Mouse (Mus musculus) hindbrain, embryonic 14.5 days (tissue): ENCODE measurements at regions not wholly inside any gene's neighbourhood (a gene's known extent, or its start where the extent isn't known, plus 50 kb on each side); places are given as distances from the start of the nearest gene placed in this dataset.
"Not testable (repeated sequence)": the region's sequence is repeated elsewhere in the genome, so short reads cannot be mapped to it uniquely, and the experiment has no call there.

Source experiments
- ATAC-seq: fragments of 200-750 bp; cut with Nextera tagmentation; 2 replicates; pipeline ENCODE4 v1.8.0; 2017; ENCODE audit warnings: moderate number of reproducible peaks, mild to moderate bottlenecking, moderate TSS enrichment, moderate library complexity; ENCODE audit not compliant: low FRiP score
- DNase-seq: peaks from one replicate; pipeline ENCODE4 v3.0.0-alpha.2; 2015; ENCODE audit warnings: low spot score
- H3K27ac ChIP-seq: fragments of 300-500 bp; sonication (generic); 2 replicates; pipeline ENCODE4 v1.5.1; 2014; ENCODE audit warnings: mild to moderate bottlenecking, moderate library complexity
- H3K27me3 ChIP-seq: fragments of 300-500 bp; sonication (generic); 2 replicates; pipeline ENCODE4 v1.6.1; 2014; ENCODE audit warnings: mild to moderate bottlenecking, low read length, mixed read lengths; ENCODE audit not compliant: control insufficient read depth, insufficient read depth
- H3K36me3 ChIP-seq: fragments of 300-500 bp; sonication (generic); replicated peaks from 2 replicates; pipeline ENCODE4 v1.6.1; 2014; ENCODE audit not compliant: control insufficient read depth, insufficient read depth
- H3K4me1 ChIP-seq: fragments of 300-500 bp; sonication (generic); replicated peaks from 2 replicates; pipeline ENCODE4 v1.6.1; 2014; ENCODE audit warnings: antibody characterized with exemption, low read length, mixed read lengths; ENCODE audit not compliant: control insufficient read depth, insufficient read depth
- H3K4me2 ChIP-seq: fragments of 300-500 bp; sonication (generic); replicated peaks from 2 replicates; pipeline ENCODE4 v1.6.1; 2014; ENCODE audit warnings: mild to moderate bottlenecking, moderate library complexity
- H3K4me3 ChIP-seq: fragments of 300-500 bp; sonication (generic); replicated peaks from 2 replicates; pipeline ENCODE4 v1.5.1; 2014; ENCODE audit warnings: mild to moderate bottlenecking, low read length
- H3K9ac ChIP-seq: fragments of 300-500 bp; sonication (generic); 2 replicates; pipeline ENCODE4 v1.6.1; 2014
- H3K9me3 ChIP-seq: fragments of 300-500 bp; sonication (generic); 2 replicates; pipeline ENCODE4 v1.6.1; 2016; ENCODE audit warnings: low read length; ENCODE audit not compliant: control insufficient read depth
- WGBS: fragments of 180-500 bp; shearing (Covaris S2); extraction: QIAGEN DNeasy Blood & Tissue Kit; methylation state at CpG from one replicate; pipeline ENCODE4 v1.1.7; 2014; 5-methylcytosine and 5-hydroxymethylcytosine counted together

DNA sequence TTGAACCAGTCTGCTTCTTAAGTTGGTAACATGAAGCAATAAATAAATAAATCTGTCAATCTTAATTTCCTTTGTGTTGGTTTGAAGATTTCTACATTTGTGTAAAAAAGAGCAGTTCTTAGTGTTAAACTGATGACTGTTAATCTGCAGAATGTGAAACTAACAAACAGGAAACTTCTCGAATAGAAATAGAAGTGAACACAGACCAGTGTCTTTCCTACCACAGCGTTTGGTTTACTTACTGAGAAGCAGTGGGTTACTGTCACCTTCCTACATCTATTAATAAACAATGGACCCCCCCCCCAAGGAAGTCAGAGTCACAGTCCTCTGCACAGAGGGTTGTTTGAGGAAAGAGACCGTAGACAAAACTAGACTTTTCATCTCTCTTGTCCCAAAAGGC is 209.0 kb upstream of the Btg1 start:
- 84% methylated on average over 3 of the region's 3 CpGs for WGBS
- H3K4me1 ChIP-seq: no peaks in the 10 kb centered on the region
- H3K27me3 ChIP-seq: no peaks in the 10 kb centered on the region
- no peak overlapping the region for H3K27ac ChIP-seq
- ATAC-seq: no peak
- no peak overlapping the region for H3K9ac ChIP-seq
- no peak overlapping the region for H3K4me3 ChIP-seq
- no peaks in the 10 kb centered on the region for H3K36me3 ChIP-seq
- no peak overlapping the region for H3K4me2 ChIP-seq
- DNase-seq: no peak
- H3K9me3 ChIP-seq: no peaks in the 10 kb centered on the region

DNA sequence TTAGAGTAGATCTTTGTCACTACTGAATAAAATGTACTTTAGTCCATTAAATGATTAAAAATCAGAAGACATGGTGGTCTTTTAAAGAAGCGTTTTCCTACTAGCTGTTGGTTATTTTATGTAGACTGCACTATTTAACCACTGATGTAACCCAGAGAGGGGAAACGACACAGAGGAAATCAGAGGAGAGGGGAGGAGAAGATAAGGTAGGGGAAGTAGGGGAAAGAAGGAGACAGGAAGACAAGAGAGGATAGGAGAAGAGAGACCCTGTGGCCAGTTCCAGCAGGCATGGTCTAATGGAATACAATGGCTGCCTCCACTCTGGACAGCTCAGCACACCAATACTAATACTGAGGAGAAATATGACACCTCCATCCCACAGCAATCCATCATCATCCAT is 208.6 kb upstream of the Btg1 start:
- no peaks in the 10 kb centered on the region for H3K27me3 ChIP-seq
- 94% methylated on average over 2 of the region's 2 CpGs for WGBS
- ATAC-seq: no peak

DNA sequence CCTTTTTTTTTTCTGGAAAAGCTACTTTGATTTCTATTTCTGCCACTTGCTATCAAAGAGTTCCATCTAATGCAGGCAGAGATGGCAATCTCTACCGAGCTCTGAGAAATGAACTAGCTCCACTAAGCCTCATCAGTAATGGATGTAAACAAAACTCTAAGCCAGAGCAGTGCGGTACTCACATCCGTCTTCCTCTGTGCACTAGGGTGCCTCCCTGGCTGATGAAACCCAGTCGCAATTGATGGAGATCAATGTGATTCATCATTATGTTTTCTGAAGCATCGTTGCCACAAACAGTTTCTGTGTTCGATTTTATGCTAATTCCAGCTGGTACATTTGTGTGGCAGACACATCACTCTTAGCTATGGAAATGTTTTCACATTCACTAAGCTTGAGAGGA is 206.8 kb upstream of the Btg1 start:
- ATAC-seq (no peak), DNase-seq (no peak)

More for the DNA sequence above, 208.6 kb upstream of the Btg1 start:
- DNase-seq: no peak
- Histone ChIP-seq H3K36me3 (no peaks in the 10 kb centered on the region), H3K27ac (no peak overlapping the region), H3K9ac (no peak overlapping the region), H3K4me3 (no peak overlapping the region), H3K4me1 (no peaks in the 10 kb centered on the region), H3K9me3 (no peaks in the 10 kb centered on the region), H3K4me2 (no peak overlapping the region)

DNA sequence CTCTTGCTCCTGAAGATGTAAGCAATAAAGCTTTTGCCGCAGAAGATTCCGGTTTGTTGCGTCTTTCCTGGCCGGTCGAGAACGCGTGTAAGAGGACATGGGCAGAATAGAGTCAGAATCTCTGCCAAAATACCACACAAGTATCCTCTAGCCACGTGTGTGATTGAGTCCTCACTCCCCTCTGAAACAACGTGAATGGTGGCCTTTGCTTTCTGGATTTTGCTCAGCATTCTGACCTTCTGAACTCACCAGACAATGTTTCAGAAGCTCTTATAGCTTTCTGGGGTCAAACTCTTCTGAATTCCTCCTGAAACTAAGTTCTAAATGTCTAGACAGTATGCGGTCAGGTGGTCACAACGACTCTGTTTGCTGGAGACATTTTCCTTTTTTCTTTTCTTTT is 202.0 kb upstream of the Btg1 start:
- ATAC-seq (no peak), DNase-seq (no peak)
- 92% methylated on average over 11 of the region's 11 CpGs for WGBS

More for the DNA sequence above, 206.8 kb upstream of the Btg1 start:
- Histone ChIP-seq H3K27me3 (no peaks in the 10 kb centered on the region), H3K4me1 (no peaks in the 10 kb centered on the region), H3K9me3 (no peaks in the 10 kb centered on the region), H3K4me2 (no peak overlapping the region), H3K4me3 (no peak overlapping the region), H3K9ac (no peak overlapping the region), H3K36me3 (no peaks in the 10 kb centered on the region), H3K27ac (no peak overlapping the region)
- 59% methylated on average over 6 of the region's 6 CpGs for WGBS

DNA sequence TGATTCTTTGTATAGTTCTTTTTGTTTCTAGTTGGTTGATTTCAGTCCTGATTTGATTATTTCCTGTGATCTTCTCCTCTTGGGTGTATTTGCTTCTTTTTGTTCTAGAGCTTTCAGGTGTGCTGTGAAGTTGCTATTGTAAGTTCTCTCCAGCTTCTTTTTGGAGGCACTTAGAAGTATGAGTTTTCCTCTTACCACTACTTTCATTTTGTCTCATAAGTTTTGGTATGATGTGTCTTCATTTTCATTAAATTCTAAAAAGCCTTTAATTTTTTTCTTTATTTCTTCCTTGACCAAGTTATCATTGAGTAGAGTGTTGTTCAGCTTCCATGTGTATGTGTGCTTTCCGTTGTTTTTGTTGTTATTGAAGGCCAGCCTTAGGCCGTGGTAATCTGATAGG is 195.3 kb upstream of the Btg1 start:
- H3K36me3 ChIP-seq, H3K4me3 ChIP-seq, H3K4me2 ChIP-seq, DNase-seq, H3K9ac ChIP-seq, H3K4me1 ChIP-seq, H3K27me3 ChIP-seq, H3K27ac ChIP-seq, H3K9me3 ChIP-seq, ATAC-seq: not testable (repeated sequence)
- 95% methylated on average over 2 of the region's 2 CpGs for WGBS

More for the DNA sequence above, 202.0 kb upstream of the Btg1 start:
- Histone ChIP-seq H3K9me3 (no peaks in the 10 kb centered on the region), H3K4me2 (no peak overlapping the region), H3K4me1 (no peaks in the 10 kb centered on the region), H3K9ac (no peak overlapping the region), H3K36me3 (no peaks in the 10 kb centered on the region), H3K27ac (no peak overlapping the region), H3K4me3 (no peak overlapping the region), H3K27me3 (no peaks in the 10 kb centered on the region)

DNA sequence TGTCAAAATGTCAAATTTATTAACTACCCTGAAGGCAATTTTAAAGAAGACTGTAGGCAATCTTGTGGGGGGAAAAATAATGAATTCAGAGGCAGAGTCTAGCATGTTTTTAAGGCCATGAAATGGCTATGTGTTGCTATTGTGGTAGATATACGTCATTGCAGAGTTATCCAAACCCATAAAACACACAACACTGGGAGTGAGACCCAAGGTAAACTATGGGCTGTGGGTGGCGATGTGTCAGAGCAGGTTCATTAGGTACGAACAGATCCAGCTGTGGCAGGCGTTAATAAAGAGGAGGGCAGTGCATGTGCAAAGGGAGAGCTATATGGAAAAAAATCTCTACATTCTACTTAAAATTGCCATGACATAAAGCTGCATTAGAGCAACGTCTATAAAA is 189.4 kb upstream of the Btg1 start:
- no peak for ATAC-seq
- H3K36me3 ChIP-seq: no peaks in the 10 kb centered on the region
- H3K4me2 ChIP-seq: no peak overlapping the region
- H3K4me3 ChIP-seq: no peak overlapping the region
- 82% methylated on average over 5 of the region's 5 CpGs for WGBS
- H3K27me3 ChIP-seq: no peaks in the 10 kb centered on the region
- H3K4me1 ChIP-seq: no peaks in the 10 kb centered on the region
- no peaks in the 10 kb centered on the region for H3K9me3 ChIP-seq
- H3K27ac ChIP-seq: no peak overlapping the region
- DNase-seq: no peak
- H3K9ac ChIP-seq: no peak overlapping the region

DNA sequence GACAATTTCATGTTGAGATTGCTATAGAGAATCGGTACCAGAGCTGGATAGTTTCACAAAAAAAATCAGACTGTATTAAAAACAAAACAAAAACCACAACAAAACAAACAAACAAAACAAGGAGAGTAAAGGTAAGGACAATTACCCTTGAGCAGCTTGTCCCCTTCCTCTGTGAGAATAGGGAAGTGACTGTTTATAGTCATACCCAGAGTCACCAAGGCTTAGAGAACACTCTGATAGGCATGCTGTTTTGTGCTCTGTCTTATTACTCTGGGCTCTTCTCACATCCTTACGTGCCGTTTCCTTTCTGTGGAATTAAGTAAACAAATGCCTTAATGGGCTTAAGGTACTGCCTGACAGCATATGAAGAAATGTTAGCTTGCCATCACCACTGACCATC is 186.7 kb upstream of the Btg1 start:
- H3K27ac ChIP-seq: no peak overlapping the region
- H3K36me3 ChIP-seq: no peaks in the 10 kb centered on the region
- H3K4me3 ChIP-seq: no peak overlapping the region
- no peak for DNase-seq
- no peak for ATAC-seq
- no peak overlapping the region for H3K4me2 ChIP-seq
- 82% methylated on average over 3 of the region's 3 CpGs for WGBS
- no peaks in the 10 kb centered on the region for H3K9me3 ChIP-seq
- no peaks in the 10 kb centered on the region for H3K4me1 ChIP-seq
- H3K27me3 ChIP-seq: no peaks in the 10 kb centered on the region
- no peak overlapping the region for H3K9ac ChIP-seq

DNA sequence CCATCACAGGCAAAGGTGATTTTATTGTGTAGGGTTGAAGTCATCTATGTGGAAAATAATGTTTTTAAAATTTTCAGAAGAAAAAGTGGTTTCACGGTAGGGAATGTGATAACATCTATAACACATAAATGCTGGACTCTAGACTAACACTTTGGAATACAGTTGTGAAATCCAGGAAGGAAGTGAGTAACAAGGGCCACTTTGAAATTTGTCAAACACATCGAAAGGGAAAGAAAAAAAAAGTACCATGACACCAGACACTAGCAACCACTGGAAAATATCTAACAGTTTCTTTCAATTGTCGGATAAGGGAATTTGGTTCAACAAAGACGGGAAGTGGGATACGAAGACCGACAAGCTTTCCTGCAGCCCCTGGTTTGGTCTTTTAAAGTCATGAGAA is 181.7 kb upstream of the Btg1 start:
- no peak for ATAC-seq
- Histone ChIP-seq H3K4me1 (no peaks in the 10 kb centered on the region), H3K4me2 (no peak overlapping the region), H3K27ac (no peak overlapping the region), H3K9ac (no peak overlapping the region), H3K36me3 (no peaks in the 10 kb centered on the region), H3K4me3 (no peak overlapping the region), H3K27me3 (no peaks in the 10 kb centered on the region), H3K9me3 (no peaks in the 10 kb centered on the region)
- WGBS: 88% methylated on average over 6 of the region's 6 CpGs
- no peak for DNase-seq

DNA sequence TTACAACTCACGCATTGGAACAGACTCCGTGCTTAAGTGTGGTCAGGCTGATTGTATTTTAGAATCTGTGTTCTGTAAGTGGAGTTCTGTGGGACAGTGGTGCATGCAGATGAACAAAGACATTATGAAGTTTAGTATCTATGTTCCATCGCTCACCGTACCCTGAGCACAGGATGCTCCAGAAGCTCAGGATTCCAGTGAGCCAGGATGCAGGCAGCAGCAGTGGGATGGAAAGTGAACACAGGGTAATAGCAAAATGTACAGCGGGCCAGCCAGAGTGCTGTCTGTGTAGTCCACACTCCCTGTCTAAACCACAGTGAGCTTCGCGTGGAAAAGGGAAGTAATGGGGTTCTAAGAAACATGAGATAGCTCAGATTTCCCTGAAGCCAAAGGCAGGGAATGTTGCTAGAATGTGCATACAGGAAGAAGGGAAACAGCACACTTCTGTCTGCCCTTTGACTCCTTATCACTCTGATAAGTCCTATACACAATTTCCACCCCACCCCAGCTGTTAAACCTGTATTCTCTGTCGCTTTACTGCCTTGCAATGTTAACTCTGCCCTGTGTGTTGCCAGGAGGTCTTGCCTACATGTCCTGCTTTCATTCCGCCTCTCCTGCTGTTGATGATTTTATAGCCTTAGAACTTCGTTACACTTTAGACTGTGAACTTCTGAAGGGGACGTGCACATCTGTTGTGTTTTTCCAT is 178.3 kb upstream of the Btg1 start:
- Histone ChIP-seq H3K36me3 (no peaks in the 10 kb centered on the region), H3K9me3 (no peaks in the 10 kb centered on the region), H3K27me3 (no peaks in the 10 kb centered on the region), H3K9ac (no peak overlapping the region), H3K4me1 (no peaks in the 10 kb centered on the region), H3K4me3 (no peak overlapping the region), H3K27ac (no peak overlapping the region), H3K4me2 (no peak overlapping the region)
- DNase-seq (no peak), ATAC-seq (no peak)
- WGBS: 92% methylated on average over 11 of the region's 11 CpGs

DNA sequence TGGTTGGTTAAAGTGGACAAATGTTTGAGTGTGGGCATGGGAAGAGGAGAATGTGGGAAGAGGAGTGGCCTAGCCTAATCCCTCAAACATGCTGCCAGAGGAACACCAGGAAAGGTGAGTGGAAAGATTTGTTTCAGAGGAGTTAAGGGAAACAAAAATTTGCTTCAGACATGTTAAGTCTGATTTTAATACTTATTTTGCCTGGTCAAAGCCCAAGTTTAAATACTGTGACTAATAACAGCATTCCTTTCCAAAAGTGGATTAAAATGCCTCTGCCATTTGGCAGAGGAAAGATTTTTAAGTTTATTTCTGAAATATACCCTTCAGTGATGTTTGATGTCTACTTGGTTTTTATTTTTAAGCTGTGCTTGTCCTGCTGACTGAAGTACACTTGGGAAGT is 174.6 kb upstream of the Btg1 start:
- no peaks in the 10 kb centered on the region for H3K9me3 ChIP-seq
- H3K4me2 ChIP-seq: no peak overlapping the region
- H3K27ac ChIP-seq: no peak overlapping the region
- no peaks in the 10 kb centered on the region for H3K4me1 ChIP-seq
- H3K27me3 ChIP-seq: no peaks in the 10 kb centered on the region
- no peak overlapping the region for H3K9ac ChIP-seq
- no peaks in the 10 kb centered on the region for H3K36me3 ChIP-seq
- no peak for ATAC-seq
- no peak for DNase-seq
- no peak overlapping the region for H3K4me3 ChIP-seq
